Mouse (Mus musculus): ENCODE results near the gene Bivm.

DNA sequence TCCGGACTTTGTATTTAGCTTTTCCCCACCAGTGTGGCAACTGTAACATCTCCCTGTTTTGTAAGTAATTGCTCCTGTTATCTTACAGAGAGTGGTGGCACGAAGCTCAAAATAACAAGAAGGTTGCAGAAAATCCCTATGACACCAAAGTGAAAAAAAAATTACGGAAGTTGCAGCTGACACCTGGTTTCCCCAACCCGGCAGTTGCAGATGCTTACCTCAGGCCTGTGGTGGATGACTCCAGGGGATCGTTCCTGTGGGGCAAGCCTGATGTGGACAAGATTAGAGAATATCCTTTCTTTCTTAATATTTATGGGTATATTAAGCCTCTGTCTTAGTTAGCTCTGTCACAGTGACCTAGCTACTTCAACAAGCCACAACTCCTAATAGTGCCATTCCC is 59.3 kb downstream of the Bivm start:
- TF ChIP-seq CTCF (IDR thresholded peaks at IDR 0.05; ENCODE audit: extremely low read depth, insufficient read length, insufficient replicate concordance, low read depth, low read length) (no peak), POLR2A (IDR thresholded peaks at IDR 0.05; ENCODE audit: low read depth, low read length) (no peak)

Measured in small intestine, adult 2 months (tissue).